Mouse (Mus musculus) forelimb bud, embryonic 11.5 days (tissue): ENCODE measurements around the gene B4galt2.

ENCODE experiments used
- DNase-seq: peaks from one replicate; pipeline ENCODE4 v3.0.0-alpha.2; 2012; ENCODE audit warnings: low read depth, low spot score

Gene B4galt2

GRCm38 (mm10) chr4:117908834-117909453 is 25.7 kb upstream of the B4galt2 start:
- DNase-seq: no peak

- no peak for DNase-seq
Observed at GRCm38 (mm10) chr4:117906196-117906595, 22.9 kb upstream of the B4galt2 start.

GRCm38 (mm10) chr4:117904761-117905160 is 21.5 kb upstream of the B4galt2 start:
- DNase-seq: no peak

- DNase-seq: no peak
Observed at GRCm38 (mm10) chr4:117904094-117904493, 20.8 kb upstream of the B4galt2 start.

GRCm38 (mm10) chr4:117898111-117898510 is 14.8 kb upstream of the B4galt2 start:
- DNase-seq: no peak

GRCm38 (mm10) chr4:117896031-117896430 is 12.7 kb upstream of the B4galt2 start:
- no peak for DNase-seq

GRCm38 (mm10) chr4:117895339-117895738 is 12.1 kb upstream of the B4galt2 start:
- DNase-seq: no peak

GRCm38 (mm10) chr4:117894601-117895000 is 11.3 kb upstream of the B4galt2 start:
- no peak for DNase-seq

GRCm38 (mm10) chr4:117893376-117893775 is 10.1 kb upstream of the B4galt2 start:
- no peak for DNase-seq

- peak; percentile 90 for DNase-seq
Observed at GRCm38 (mm10) chr4:117891738-117892161, 8.5 kb upstream of the B4galt2 start, which contains the start of gene Dph2. TSS of gene Dph2 (minus strand) at chr4:117892032.

- DNase-seq: no peak
Observed at GRCm38 (mm10) chr4:117890750-117891149, 7.5 kb upstream of the B4galt2 start.

GRCm38 (mm10) chr4:117890031-117890430 is 6.7 kb upstream of the B4galt2 start:
- no peak for DNase-seq

- no peak for DNase-seq
Observed at GRCm38 (mm10) chr4:117889471-117889870, 6.2 kb upstream of the B4galt2 start.

- DNase-seq: no peak
Observed at GRCm38 (mm10) chr4:117887920-117888319, 4.6 kb upstream of the B4galt2 start.

GRCm38 (mm10) chr4:117887133-117887532 is 3.8 kb upstream of the B4galt2 start, which contains the start of gene Atp6v0b:
TSS of gene Atp6v0b (minus strand) at chr4:117887333.
- peak; percentile 87 for DNase-seq

- DNase-seq: no peak
Observed at GRCm38 (mm10) chr4:117886644-117887043, 3.4 kb upstream of the B4galt2 start.

- DNase-seq: no peak
Observed at GRCm38 (mm10) chr4:117885994-117886393, 2.7 kb upstream of the B4galt2 start.

GRCm38 (mm10) chr4:117885093-117885492 is 1.8 kb upstream of the B4galt2 start:
- DNase-seq: no peak

- no peak for DNase-seq
Observed at GRCm38 (mm10) chr4:117884146-117884545, 859 bp upstream of the B4galt2 start.

GRCm38 (mm10) chr4:117878703-117879102 is 4.6 kb downstream of the B4galt2 start:
- DNase-seq: no peak

GRCm38 (mm10) chr4:117878301-117878700 is 5.0 kb downstream of the B4galt2 start:
- no peak for DNase-seq

GRCm38 (mm10) chr4:117873615-117874014 is 9.7 kb downstream of the B4galt2 start:
- DNase-seq: no peak

- DNase-seq: no peak
Observed at GRCm38 (mm10) chr4:117872471-117872886, 10.8 kb downstream of the B4galt2 start, which contains the start of gene Ccdc24. TSS of gene Ccdc24 (minus strand) at chr4:117872557.

- no peak for DNase-seq
Observed at GRCm38 (mm10) chr4:117871787-117872186, 11.5 kb downstream of the B4galt2 start.
